Mouse (Mus musculus): ENCODE results near the gene Creb3l4.
"Not testable (repeated sequence)": the region's sequence is repeated elsewhere in the genome, so short reads cannot be mapped to it uniquely, and the experiment has no call there.

The Creb3l4 gene

DNA sequence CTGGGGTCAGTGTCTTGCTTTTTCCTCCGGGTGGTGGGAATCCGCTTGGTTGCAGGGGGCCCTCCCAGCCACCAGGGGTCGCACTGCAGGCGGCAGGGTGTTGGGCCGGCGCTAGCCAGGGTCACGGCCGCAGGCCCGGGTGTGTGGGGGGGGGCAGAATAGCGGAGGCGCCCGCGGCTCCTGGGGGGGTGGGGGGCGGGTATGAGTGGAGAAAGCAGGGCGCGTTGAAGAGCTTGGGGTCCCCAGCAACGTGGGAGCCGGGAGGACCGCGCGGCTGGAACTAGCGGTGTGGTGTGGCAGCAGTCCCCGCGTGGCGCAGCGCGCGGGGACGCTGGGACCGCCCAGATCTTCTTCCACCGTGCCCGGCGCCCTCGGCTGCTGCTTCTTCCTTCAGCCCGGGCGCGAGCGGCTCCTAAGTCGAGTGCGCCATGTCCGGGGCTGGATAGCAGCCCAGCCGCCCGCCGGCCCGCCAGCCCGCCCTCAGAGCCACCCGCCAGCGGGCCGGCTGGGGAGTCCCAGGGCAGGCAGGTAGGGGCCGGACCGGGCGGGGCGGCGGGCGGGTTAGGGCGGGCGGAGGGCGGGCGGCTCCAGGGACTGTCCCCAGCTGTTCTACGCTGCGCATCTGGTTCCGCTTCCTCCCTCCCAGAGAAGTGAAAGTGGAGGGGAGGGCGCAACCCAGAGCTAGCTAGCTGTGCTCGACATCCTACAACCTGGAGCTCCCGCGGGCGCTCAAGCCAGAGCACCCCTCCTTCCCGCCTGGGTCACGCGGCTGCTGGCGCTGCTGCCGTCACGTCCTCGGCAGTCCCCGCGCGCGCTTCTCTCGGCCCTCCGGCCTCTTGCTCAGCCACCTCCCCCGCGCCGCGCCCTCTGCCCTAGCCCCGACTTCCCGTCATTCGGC lies 22.0 kb upstream of the Creb3l4 start, which contains the start of gene Dennd4b:
Gene Dennd4b, plus strand, starts transcription at position 152 of the 898 bp plus-strand sequence.
- peak; percentile 90 for DNase-seq (ENCODE audit: low spot score in 2 of 2)

DNA sequence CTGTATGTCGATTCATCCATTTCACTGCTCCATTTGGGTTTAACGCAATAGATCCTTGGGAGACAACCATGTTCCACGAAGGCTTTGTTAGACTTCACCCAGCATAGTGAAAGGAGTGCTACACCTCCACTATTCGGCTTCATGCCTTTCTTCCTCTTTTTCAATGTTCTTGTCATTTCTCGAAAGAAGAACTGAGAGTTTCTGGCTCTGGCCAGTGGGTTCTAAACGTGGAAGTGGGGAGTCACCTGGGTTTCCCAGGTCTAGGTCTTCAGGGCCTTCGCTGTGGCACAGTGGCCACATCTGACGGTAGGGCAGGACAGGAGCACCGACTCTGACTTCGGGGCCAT lies 21.3 kb upstream of the Creb3l4 start:
- no peak for DNase-seq (ENCODE audit: low spot score in 2 of 2)

DNA sequence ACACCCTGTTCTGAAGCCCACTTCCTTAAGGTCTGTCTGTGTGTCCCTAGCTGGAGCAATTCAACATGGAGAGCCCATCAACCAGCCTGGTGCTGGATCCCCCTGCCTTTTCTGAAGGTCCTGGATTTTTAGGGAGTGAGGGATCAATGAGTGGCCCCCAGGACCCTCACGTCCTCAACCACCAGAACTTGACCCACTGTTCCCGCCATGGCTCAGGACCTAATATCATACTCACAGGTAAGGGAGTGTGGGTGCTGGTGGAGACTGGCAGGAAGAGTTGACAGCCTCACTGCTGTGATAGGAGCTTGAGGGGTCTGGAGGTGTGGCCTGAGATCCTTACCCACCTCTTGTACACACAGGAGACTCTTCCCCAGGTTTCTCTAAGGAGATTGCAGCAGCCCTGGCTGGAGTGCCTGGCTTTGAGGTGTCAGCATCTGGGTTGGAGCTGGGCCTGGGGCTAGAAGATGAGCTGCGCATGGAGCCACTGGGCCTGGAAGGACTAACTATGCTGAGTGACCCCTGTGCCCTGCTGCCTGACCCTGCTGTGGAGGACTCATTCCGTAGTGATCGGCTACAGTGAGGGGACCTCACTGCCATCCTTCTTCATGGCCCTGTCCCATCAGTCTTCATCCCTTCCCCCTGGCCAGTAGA lies 19.9 kb upstream of the Creb3l4 start:
- DNase-seq (ENCODE audit: low spot score in 2 of 2): no peak

DNA sequence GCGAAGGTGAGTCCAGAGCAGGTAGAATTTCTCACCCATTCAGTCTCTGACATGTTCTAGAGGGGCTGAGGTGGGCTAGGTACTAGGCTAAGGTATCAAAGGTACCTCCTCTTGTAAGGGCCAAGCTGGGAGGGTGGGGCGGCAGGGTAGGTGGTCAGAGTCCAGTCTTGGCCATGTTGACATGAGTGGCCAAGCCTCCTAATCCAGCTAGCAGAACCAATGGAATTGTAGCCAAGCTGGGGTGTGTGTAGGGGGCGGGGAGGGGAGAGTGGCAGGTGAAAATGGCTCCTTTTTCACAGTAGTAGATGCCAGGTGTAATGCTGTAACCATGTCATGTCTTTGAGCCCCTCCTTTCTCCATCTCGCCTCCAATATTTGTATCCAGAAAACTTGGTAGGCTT lies 15.2 kb upstream of the Creb3l4 start:
- DNase-seq (ENCODE audit: low spot score in 2 of 2): no peak

DNA sequence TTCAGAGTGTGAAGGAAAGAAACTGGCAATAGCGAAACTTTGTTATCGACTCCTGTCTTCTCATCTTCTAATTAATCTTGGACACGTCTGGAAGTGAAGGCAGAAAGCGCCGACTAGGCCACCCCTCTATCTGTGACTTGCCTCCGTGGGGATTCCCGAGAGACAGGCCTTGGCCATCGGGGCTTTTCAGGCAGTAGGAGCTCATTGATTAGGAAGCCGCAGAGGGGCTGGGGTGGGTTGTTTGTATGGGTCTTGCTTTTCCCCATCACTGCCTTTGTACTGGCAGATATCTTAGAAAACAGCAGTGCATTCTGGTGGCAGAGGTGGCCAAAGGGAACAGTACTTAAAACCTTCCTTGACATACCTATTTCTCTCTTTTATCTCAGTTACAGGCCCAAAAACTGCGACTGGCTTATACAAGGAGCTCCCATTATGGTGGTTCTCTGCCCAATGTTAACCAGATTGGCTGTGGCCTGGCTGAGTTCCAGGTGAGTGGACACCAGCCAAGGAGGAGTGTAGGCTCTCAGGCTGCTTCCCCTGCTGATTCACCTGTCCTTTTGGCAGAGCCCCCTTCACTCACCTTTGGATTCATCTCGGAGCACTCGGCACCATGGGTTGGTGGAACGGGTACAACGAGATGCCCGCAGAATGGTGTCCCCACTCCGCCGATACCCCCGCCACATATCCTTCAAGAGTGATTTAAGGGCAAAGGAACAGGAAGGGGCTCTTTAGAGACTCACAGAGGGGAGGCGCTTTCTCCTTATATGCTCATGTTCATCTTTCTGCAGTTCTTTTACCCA lies 13.6 kb upstream of the Creb3l4 start:
- DNase-seq (ENCODE audit: low spot score in 2 of 2): no peak

DNA sequence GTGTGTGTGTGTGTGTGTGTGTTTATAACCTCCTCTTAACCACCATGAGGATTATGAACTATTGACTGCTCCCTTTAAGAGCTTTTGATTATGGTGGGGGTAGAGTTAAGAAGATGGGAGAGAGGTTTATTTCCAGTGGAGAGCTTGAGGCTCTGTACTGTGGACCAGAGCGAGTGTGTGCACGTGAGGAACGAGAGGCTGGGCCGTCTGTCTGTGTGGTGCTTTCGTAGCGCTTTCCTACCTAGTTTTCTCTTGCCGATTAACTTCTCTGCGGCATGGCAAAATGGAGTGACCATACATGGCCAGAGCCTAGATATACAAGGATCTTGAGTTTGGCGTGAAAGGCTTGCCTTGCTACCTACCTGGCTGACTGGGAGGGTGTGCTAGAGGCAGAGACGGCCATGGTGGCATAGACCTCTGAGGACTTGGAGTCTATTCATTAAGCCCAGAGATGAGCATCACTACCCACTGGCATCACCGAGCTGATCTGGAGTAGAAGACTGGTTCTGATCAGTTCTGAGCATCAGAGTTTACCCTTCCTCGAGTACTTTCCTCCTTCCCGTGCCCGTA lies 12.6 kb upstream of the Creb3l4 start:
- DNase-seq (ENCODE audit: low spot score in 2 of 2): no peak

DNA sequence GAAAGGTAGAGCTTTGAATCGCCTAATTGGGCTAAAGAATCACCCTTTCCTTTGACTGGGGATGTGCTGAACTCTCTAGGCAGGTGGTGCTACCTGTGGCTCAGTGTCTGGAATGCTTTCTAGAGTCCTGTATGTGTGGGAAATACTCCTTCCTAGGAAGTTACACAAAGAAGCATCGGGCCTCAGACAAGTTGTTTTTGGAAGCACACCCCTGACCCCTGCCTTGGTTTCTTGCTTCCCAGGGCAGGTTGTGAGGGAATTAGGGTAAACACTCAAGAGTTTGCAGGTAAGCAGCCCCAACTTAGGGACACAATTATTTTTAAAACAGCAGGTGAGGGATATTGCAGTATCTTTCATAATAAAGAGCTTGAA lies 11.9 kb upstream of the Creb3l4 start:
- DNase-seq (ENCODE audit: low spot score in 2 of 2): no peak

DNA sequence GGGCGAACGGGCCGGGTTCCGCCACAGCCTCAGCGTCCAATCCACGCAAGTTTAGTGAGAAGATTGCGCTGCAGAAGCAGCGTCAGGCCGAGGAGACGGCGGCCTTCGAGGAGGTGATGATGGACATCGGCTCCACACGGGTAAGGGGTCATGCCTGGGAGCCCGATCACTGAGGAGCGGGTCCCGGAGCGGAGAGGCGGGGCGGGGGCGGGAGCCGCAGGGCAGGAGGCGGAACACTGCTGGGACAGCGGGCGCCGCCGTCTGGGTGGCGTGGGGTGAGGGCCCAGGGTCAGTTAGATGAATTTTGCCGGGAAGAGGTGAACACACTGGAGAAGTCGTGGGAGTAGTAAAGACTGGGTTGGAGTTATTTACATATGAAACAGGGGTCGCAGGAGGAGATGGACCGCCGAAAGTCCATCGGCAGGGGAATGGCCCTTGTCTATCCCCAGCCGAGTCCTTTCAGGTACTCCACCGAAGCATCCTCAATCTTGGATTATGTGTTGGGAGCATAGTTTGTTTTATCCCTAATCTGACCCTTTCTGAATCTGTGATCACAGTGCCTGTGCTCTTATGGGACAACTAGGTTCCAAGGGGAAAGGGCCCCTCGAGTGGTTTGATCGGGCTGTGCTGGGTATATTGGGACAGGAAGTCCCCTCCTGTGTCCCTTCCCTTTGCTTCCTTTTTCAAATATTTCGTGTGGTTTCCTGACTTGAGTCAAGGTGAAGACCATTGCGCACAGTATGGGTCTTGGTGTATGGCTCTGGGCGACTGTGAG lies 11.3 kb upstream of the Creb3l4 start:
- DNase-seq (ENCODE audit: low spot score in 2 of 2): no peak

DNA sequence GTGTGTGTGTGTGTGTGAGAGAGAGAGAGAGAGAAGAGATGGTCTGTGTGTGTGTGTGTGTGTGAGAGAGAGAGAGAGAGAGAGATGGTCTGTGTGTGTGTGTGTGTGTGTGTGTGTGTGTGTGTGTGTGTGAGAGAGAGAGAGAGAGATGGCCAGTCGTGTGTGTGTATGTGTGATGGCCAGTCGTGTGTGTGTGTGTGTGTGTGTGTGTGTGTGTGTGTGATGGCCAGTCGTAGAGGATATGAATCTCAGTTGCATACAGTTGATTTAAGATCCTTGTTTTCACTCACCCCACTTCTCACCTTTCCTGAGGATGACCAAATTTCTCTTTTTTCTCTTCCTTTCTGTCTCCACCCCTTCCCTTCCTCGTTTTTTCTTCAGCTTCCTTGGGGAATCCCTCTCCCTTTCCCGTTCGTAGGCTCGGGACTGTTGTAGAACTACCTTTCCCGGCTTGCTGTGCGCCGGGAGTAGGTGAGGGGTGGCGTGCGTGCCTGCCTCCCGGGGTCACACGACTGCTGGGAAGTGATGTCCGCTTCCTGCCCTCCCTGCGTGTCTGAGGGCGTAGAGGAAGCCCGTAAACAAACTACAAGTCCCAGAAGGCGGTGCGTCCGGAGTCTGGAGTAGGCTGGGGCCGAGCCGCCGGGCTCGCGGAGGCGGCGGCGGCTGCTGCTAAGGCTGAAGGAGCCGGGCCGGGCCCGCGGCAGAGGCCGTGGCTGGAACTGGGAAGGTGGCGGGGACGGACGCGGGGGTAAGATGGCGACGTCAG lies 10.5 kb upstream of the Creb3l4 start, which contains the start of gene Crtc2:
Gene Crtc2, plus strand, starts transcription at position 511 of the 766 bp plus-strand sequence.
- DNase-seq (ENCODE audit: low spot score in 2 of 2): peak; percentile 98 to 99

DNA sequence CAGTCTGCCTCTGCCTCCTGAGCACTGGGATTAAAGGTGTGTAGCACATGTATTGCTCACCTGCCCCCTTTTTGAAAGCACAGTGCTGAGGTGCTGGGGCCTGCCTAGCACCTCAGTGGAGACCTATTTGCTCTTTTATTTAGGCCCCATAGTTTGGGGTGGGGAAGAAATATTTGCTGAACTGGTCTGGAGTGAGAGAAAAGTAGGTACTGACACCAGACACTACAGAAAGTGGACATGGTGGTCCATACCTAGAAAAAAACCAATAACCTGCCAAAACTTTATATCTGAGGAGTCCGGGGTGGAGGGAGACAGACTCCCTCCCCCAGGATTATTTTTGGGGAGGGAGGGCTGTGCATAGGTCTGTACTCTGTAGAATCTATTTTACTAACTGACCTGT lies 9.9 kb upstream of the Creb3l4 start:
- DNase-seq (ENCODE audit: low spot score in 2 of 2): not testable (repeated sequence)

DNA sequence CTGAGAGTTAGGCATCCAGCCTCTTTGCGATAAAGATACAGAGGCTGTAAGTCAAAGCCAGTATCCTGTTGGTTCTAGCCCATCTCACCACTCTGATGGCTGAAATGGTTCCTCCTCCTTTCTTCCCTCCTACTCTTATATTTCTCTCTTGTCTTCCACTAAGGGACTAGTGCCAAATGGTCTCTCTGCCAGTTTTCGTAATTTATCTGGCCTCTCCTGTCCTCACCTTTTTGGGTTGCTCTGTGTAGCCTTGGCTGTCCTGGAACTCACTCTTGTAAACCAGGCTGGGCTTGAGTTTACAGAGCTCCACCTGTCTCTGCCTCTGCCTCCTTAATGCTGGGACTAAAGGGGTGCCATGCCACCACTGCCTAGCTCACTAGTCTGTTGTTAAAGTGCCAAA lies 9.3 kb upstream of the Creb3l4 start:
- not testable (repeated sequence) for DNase-seq (ENCODE audit: low spot score in 2 of 2)

DNA sequence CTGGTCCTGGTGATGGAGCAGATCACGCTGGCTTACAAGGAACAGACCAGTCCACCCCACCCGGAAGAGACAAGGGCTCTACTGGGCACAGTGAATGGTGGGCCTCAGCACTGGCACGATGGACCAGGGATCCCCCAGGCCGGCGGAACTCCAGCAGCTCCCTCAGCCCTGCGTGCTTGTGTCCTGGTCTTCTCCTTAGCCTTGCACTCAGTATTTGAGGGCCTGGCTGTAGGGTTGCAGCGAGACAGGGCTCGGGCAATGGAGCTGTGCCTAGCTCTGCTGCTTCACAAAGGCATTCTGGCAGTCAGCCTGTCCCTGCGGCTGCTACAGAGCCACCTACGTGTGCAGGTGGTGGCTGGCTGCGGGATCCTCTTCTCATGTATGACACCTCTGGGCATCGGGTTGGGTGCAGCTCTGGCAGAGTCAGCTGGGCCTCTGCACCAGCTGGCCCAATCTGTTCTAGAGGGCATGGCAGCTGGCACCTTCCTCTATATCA lies 8.5 kb upstream of the Creb3l4 start:
- DNase-seq (ENCODE audit: low spot score in 2 of 2): not testable (repeated sequence)

DNA sequence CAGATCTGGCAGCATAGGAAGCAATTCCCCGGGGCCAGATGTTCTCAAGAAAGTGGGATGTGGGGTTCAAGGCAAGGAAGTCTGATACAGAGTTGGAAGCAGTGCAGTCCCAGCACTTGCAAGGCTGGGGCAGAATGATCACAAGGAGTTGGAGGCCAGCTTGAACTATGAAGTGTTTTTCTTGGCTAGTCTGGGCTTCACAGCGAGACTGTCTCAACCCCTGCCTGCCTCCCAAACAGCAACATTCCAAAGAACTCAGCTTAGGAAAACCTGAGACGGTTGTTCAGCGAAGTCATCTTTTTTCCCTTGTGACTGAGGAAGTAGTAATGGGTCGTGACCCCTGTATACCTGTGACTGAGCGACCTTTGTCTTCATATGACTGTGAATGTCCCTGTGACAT lies 7.5 kb upstream of the Creb3l4 start:
- no peak for DNase-seq (ENCODE audit: low spot score in 2 of 2)

DNA sequence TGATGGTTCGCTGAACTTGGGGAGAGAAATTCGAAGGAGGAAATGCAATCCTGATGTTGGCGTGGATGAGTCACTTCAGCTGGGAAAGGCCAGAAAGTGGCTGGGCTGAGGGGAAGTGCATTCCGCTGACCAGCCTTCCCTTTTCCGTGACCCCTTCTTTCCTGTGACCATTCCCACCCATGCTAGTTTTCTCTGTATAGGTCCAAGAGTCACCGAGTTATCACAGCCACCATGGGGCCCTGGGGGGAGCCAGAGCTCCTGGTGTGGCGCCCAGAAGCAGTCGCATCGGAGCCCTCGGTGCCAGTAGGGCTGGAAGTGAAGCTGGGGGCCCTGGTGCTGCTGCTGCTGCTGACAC lies 5.4 kb upstream of the Creb3l4 start:
- DNase-seq (ENCODE audit: low spot score in 2 of 2): no peak

DNA sequence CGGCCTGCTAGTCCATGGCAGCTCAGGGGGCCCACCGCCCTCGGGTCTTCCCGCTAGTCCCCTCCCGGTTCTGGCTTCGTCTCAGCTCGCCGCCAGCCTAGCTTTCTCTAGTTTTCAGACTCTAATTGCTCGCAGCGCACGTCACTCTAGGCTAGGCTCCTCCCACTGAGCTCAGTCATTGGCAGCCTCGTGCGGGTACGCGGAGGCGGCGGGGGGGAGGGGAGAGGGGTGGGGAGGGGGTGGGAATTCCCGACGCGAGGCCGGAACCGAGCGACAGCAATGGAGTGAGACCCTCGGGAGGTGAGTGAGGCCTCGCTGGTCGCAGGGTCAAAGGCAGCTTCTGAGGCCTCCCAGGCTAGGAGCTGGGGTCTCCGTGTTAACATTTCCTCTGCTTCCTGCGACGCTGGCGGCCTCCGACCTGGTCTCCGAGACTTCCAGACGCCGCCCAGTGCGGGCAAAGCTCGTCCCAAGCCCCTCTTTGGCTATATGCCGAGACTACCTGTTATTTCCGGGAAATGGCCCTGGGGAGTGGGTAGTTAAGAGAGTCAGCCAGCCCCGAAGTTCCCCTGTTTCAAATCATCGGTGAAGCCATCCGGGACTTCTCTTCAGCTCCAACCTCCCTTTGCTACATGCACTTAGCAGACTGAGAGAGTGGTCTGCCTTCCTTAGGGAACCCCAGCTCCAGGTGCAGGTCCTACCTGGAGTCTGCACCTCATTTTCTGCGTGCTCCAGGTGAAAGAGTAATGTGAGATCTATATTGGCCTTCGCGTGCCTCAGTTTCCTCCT lies 4.8 kb upstream of the Creb3l4 start, which contains the start of gene Slc39a1:
Gene Slc39a1, plus strand, starts transcription at position 213 of the 786 bp plus-strand sequence.
- DNase-seq (ENCODE audit: low spot score in 2 of 2): peak; percentile 96 to 98

DNA sequence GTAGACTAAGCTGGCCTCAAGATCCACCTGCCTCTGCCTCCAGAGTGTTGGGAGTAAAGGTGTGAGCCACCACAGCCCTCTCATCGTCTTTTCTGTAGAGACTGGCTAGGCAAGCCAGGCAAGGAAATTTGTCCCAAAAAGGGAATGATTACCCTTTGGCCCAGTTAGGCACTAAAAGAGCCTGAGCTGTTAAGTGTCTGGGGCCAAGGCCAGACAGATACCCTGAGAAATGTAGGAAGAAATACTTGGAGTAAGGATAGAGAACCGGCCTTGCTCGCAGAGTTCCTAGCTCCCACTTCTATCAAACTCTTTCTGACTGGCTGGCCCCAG lies 4.3 kb upstream of the Creb3l4 start:
- no peak for DNase-seq (ENCODE audit: low spot score in 2 of 2)

DNA sequence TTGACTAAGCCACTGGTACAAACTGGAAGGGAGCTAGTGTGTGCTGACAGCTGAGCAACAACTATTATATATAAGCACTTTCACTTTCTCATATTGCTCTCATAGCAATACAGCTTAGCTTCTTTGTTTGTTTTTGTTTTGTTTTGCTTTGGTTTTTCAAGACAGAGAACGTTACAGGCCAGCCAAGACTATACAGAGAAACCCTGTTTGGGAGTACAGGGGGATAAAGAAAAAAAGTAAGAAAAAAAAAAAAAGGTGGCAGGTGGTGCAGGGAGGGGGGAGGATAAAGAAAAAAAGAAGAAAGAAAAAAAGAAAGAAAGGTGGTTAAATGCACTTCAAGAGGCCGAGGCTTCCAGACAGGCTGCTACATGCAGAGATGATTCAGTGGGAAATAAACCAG lies 2.1 kb upstream of the Creb3l4 start:
- DNase-seq (ENCODE audit: low spot score in 2 of 2): no peak

DNA sequence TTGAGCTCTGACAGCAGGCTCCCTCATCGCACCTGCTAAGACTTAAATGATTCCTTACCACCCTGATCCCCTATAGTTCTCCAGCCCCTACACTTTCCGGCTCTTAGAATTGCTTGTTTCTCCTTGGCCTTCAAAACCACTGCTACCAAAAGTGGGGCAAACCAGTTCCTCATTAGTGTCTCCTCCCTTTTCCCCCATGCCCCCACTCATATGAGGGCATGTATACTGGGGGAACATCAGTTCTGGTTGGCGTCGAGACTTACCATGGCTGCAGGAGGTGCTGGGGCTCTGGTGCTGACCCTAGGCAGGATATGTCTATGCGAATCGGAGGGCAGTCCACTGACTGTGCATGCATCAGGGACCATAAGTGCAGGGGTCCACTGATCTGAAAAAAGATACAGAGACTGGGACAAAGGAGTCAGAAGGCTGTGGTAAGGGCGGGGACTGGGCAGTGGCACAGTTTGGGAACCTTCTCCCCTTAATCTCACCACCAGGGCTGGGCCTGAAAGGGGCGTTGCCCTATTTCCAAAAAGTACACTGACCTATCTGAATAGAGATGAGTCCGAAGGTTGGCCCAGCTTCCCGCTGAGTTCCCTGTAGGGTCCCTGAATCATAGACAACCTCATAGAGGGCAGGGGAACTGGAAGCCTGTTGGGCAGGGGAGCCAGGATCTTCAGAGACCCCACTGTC lies 1.5 kb downstream of the Creb3l4 start:
- DNase-seq (ENCODE audit: low spot score in 2 of 2): no peak

DNA sequence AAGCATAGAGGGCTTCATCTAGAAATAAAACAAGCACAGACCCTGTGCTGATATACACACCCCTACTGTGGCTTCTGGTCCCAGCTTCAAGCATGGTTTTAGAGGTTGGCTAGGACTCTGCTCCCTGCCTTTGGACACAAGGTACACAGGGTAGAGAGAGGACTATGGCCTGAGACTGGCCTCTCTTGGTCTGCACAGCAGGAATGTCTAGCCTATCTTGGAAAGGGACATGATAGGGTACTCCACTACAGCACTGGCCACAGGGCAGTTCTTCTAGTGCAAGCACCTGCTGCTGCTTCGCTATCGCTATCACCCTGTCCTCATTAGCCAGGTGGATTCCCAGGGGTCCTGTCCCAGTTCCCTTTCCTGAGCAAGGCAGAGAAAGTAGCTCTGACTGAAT lies 2.1 kb downstream of the Creb3l4 start:
- no peak for DNase-seq (ENCODE audit: low spot score in 2 of 2)

Measured in right cerebral cortex, postnatal 10 days (tissue).